Mouse (Mus musculus): ENCODE data around the gene Nbeal2. TPM values are rescaled to one million over a fixed set of nuclear protein-coding genes. Genes with fewer than 3 reads are reported as not detected.

Nbeal2 gene
- total RNA-seq, 2 experiments from 2014 or later, result 10.4 to 12.0 TPM

- intact Hi-C loops (cut with DNase I), result no loop called here
- no peak for DNase-seq
These were observed 30.4 kb downstream of the Nbeal2 start for GRCm38 (mm10) chr9:110623416-110624195.

GRCm38 (mm10) chr9:110622621-110623219 lies 31.2 kb downstream of the Nbeal2 start:
- intact Hi-C loops (cut with DNase I), result no loop called here
- DNase-seq, result no peak

- intact Hi-C loops (cut with DNase I), result no loop called here
- no peak for DNase-seq
These were observed 33.3 kb downstream of the Nbeal2 start for GRCm38 (mm10) chr9:110620685-110621084.

- no peak for DNase-seq
- intact Hi-C loops (cut with DNase I), result no loop called here
These were observed 33.8 kb downstream of the Nbeal2 start for GRCm38 (mm10) chr9:110620180-110620579.

- DNase-seq, result peak in 1 of 2 experiments; percentile 33
- intact Hi-C loops (cut with DNase I), result no loop called here
These were observed 36.9 kb downstream of the Nbeal2 start for GRCm38 (mm10) chr9:110617081-110617480.

GRCm38 (mm10) chr9:110611471-110611870 lies 42.5 kb downstream of the Nbeal2 start:
- intact Hi-C loops (cut with DNase I), result no loop called here

GRCm38 (mm10) chr9:110583521-110583920 lies 70.4 kb downstream of the Nbeal2 start:
- no peak for DNase-seq
- intact Hi-C loops (cut with DNase I), result no loop called here

More at GRCm38 (mm10) chr9:110611471-110611870, 42.5 kb downstream of the Nbeal2 start:
- DNase-seq, result no peak

GRCm38 (mm10) chr9:110582161-110582560 lies 71.8 kb downstream of the Nbeal2 start:
- intact Hi-C loops (cut with DNase I), result no loop called here
- DNase-seq, result no peak

Small RNA genes within 50 kb of the gene (microRNA-seq; reads per million reads assigned to microRNA genes)
- gene Mir8107, result 0 to 0.24 reads per million in 2 experiments

Other genes starting within 250 kb of the Nbeal2 start
- gene Ptpn23, start 245.9 kb downstream of the Nbeal2 start, total RNA-seq (2021), result 10 to 100 TPM; 15.4 to 17.6 TPM
- gene Ngp, start 234.4 kb downstream of the Nbeal2 start, total RNA-seq (2021), result 1 to 10 TPM in 1 of 2 experiments, under 1 TPM in 1; 0.69 to 1.5 TPM
- gene Klhl18, start 177.5 kb downstream of the Nbeal2 start, total RNA-seq (2021), result 10 to 100 TPM; 13.3 to 13.4 TPM
- gene Kif9, start 177.2 kb downstream of the Nbeal2 start, total RNA-seq (2021), result under 1 TPM; 0.24 to 0.31 TPM
- 10 to 100 TPM; 51.3 to 54.2 TPM for gene Setd2, start 121.6 kb downstream of the Nbeal2 start, total RNA-seq (2021)
- gene Nradd, start 29.7 kb downstream of the Nbeal2 start, total RNA-seq (2021), result 1 to 10 TPM; 1.1 to 1.2 TPM
- gene Ccdc12, start 2.3 kb upstream of the Nbeal2 start, total RNA-seq (2021), result 10 to 100 TPM; 65.4 to 68.1 TPM
- gene Myl3, start 87.7 kb upstream of the Nbeal2 start, total RNA-seq (2021), result over 10,000 TPM; 11,266 to 12,112 TPM
- gene Pth1r, start 93.0 kb upstream of the Nbeal2 start, total RNA-seq (2021), result 1 to 10 TPM; 9.1 TPM
- gene Prss42, start 144.0 kb upstream of the Nbeal2 start, total RNA-seq (2021), result not detected
- not detected for gene Prss44, start 159.8 kb upstream of the Nbeal2 start, total RNA-seq (2021)
- gene Prss43, start 172.5 kb upstream of the Nbeal2 start, total RNA-seq (2021), result not detected
- gene Prss45, start 180.4 kb upstream of the Nbeal2 start, total RNA-seq (2021), result not detected
- not detected for gene Prss46, start 190.3 kb upstream of the Nbeal2 start, total RNA-seq (2021)
- not detected for gene Prss50, start 203.8 kb upstream of the Nbeal2 start, total RNA-seq (2021)
- gene Als2cl, start 225.7 kb upstream of the Nbeal2 start, total RNA-seq (2021), result 10 to 100 TPM; 20.1 to 22.9 TPM
- gene Tmie, start 226.0 kb upstream of the Nbeal2 start, total RNA-seq (2021), result 1 to 10 TPM; 1.3 to 3.2 TPM

Measured in heart, postnatal 14 days (tissue).